Mouse (Mus musculus) spleen, postnatal 10 days (tissue): ENCODE measurements around the gene Pml.
"Not testable (repeated sequence)": the region's sequence is repeated elsewhere in the genome, so short reads cannot be mapped to it uniquely, and the experiment has no call there.

Experiments
- DNase-seq, 2 experiments: peaks; one replicate each; pipeline ENCODE4 v3.0.0; 2021 to 2022; ENCODE audit warnings: low spot score in 2 of 2

The Pml gene

DNA sequence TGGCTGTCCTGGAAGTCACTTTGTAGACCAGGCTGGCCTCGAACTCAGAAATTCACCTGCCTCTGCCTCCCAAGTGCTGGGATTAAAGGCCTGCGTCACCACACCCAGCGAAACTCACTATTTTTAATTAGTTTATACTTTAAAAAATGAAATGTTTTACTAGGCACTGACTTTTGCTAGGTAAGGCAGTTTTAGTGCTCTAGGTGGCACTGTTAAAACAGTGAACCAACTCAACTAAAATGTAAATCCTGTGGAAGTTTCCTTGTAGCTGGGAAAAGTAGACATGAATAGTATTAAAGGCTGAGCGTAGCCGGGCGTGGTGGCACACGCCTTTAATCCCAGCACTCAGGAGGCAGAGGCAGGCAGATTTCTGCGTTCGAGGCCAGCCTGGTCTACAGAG is 22.0 kb upstream of the Pml start:
- DNase-seq, result not testable (repeated sequence)

DNA sequence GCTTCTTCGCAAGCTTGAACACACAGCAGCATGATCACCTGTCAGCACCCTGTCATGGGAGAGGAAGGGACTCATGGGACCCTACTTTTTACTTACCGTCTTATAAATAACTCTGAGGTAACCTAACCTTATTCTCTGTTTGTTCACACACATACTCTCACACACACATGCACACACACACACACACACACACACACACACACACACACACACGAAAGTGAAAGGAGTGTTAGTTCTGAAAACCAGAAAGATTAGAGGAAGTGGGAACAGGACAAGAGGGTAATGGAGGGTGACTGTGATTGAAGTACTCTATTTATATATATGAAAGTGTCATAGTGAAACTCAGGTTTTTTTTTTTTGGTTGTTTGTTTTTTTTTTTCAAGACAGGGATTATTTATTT is 21.5 kb upstream of the Pml start:
- DNase-seq, result peak in 1 of 2 experiments; percentile 63

DNA sequence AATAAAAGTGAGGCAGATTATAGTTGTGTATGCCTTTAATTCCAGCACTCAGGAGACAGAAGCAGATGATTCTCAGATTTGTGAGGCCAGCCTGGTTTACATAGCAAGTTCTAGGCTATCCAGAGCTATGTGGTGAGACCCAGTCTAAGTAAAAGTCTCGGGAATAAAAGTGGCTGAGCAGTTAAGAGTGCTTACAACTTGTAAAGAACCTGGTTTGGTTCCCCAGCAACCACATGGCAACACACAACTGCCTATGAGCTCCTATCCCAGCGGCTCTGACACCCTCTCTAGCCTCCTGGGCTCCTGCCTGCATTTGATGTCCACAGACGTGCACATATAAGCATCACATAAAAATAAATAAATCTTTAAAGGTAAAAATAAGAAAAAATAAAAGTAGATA is 20.5 kb upstream of the Pml start:
- no peak for DNase-seq

DNA sequence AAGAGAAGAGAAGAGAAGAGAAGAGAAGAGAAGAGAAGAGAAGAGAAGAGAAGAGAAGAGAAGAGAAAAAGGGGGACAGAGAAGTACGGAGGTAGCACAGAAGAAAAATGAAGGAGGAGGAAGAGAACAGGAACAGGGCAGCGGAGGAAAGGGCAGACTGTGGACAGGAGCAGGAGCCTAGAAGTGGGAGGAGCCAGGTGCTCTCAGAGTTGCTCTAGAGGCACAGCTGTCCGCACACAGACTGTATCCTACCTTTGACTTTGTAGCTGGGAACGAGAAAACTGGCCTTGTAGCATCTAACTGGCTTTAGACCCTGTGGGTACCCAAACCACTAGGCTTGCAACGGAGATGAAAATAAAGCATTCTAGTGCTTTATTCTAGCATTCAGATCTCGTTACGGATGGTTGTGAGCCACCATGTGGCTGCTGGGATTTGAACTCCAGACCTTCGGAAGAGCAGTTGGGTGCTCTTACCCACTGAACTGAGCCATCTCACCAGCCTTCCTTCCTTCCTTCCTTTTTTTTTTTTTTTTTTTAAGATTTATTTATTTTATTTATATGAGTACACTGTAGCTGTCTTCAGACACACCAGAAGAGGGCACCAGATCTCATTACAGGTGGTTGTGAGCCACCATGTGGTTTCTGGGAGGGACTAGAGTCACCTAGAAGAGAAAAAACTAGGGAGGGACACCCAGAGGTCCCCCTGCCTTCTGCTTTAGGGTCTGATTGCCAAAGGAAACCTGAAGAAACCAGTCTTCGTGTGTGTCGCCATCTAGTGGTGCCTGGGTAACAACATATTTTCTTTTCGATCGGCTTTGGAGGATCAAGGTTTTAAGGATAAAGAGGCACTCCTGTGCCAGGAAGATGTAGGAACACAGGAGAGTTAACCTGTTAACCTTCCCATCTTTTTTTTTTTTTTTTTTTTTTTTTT is 19.1 kb upstream of the Pml start:
- peak; percentile 67 to 85 for DNase-seq

DNA sequence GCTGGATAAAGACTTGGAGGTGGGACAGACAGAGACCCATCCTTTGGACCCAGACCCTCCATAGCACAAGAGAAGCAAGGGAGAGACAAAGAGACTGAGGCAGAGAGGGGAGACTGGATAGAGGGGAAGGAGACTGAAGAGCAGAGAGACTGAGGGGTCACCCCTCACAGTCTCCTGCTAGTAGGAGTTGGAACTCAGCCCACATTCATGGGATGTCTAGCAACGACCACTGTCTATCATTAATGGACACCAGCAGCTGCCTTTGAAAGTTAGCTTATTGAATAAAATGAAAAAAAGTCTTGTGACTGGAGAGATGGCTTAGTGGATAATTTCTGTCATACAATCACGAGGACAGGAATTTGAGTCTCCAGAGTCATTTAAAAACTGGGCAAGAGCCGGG is 17.5 kb upstream of the Pml start:
- DNase-seq, result no peak

DNA sequence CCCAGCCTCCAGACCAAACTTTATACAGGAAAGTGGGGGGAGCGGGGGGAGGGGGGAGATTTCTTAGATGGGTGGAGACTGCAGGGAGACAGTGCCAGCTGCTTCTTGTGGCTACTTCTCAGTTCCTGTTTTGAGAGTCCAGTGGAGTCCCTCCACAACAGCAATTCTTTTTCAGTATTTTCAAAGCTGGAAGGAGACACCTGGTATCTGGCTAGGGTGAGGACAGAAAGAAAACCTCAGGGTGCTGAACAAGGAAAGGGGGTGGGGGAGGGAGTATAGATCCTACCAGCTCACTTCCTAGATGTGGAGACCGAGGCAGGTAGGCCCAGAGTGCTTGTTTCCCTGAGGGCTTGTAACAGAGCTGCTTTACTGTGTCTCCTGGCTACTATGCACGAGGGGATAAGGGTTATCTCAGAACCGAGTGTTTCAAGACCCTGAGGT is 17.0 kb upstream of the Pml start:
- DNase-seq, result peak; percentile 22 to 33

DNA sequence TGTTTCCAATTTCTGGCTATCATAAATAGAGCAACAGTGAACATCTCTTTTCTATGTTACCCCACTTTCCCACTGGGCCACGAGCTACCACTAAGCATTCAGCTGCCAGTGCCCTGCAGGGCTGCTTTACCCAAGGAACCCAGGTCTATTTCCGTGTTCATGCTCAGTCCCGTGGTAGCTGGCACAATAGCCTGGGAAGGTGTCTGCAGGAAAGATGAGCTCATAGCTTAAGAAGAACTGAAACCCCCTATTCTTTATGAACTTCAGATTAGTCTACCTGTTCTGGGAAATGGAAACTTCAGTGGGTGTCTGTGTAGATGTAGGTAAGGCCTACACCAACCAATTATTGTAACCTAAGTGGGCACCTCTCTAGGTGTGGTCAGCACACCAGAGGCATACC is 15.8 kb upstream of the Pml start:
- DNase-seq, result no peak

DNA sequence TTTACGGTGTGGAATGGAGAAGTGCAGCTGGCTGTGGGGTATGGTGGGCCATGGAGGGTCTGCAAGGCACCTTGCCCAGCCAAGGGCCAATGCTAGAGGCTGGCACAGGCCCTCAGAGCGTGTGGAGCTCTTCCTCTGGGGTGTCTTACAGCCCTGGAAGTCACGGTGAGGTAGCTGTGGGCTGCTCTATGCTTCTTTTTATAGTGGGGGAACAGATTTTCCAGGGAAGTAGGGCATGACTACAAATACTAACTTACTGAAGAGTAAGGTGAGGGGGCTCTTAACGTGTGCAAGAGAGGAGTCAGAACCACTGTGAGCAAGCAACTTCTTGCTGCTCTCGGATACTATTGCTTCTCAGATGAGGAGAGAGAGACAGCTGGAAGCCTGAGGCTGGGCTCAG is 12.9 kb upstream of the Pml start:
- DNase-seq, result no peak

DNA sequence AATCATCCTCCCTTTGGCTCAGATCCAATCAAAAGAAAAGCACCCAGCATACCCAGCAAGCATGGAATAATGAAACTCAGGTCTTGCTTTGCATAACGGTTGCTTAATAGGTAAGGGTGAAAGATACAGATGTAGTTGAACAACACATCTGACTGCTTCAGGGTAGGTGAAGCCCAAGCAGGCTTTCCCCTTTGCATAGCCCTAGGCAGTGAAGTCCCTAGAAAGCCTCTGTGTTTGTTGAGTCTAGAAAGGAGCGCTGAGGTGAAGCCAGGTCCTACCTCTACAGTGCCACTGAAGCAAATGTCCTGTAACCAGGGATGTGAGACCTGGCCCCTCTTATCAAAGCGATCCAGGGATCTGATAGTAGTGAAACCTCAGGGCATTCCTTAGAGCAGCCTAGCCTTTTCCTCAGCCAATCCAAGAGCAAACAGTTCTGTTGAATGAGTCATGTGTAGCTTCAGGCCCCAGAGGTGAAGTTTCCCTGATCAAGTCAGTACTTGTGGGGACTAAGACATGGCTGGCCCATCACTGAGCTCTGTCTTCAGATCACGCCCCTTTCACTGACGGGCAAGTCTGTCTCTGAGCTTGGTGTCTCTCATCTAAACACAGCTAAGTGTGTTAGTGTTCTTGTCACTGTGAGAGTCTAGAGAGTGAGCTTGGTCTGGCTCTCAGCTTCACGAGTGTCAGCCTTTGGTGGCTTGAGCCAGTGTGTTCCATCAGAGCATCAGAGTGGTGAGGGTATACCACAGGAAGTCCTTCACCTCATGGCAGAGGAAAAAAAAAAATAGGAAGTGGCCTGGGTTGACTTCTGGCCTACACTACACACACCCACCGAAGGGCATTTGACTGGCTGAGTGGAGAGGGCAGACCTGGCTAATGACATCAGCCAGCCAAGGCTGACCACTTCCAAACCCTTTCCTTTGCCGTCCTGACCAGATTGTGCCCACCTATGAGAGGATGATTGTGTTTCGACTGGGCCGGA is 6.4 kb upstream of the Pml start:
- no peak for DNase-seq

DNA sequence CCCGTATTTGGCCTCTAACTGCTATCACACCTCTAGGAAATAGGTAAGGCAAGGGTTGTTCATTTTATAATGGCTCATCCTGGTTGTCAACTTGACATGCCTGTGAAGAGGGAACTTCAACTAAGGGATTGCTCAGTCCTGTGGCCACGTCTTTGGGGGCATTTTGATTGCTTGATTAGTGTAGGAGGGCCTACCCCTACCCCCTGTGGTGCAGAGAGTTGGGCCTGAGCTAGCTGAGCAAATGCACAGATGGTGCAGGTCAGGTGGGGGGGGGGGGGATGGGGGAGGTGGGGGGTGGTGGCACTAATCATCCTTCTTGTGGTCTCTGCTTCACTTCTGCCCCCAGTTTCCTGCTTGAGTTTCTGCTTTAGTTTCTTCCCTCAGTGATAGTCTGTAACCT is 5.5 kb upstream of the Pml start:
- no peak for DNase-seq

DNA sequence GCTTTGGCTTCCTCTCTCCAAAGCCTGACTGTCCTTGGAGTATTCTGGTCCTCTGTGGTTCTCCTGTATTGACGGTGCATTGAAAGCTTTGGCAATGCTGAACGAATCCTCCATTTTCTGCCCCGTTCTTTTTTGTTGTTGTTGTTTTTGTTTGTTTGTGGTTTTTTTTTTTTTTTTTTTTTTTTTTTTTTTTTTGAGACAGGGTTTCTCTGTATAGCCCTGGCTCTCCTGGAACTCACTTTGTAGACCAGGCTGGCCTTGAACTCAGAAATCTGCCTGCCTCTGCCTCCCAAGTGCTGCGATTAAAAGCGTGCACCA is 4.2 kb upstream of the Pml start:
- not testable (repeated sequence) for DNase-seq

DNA sequence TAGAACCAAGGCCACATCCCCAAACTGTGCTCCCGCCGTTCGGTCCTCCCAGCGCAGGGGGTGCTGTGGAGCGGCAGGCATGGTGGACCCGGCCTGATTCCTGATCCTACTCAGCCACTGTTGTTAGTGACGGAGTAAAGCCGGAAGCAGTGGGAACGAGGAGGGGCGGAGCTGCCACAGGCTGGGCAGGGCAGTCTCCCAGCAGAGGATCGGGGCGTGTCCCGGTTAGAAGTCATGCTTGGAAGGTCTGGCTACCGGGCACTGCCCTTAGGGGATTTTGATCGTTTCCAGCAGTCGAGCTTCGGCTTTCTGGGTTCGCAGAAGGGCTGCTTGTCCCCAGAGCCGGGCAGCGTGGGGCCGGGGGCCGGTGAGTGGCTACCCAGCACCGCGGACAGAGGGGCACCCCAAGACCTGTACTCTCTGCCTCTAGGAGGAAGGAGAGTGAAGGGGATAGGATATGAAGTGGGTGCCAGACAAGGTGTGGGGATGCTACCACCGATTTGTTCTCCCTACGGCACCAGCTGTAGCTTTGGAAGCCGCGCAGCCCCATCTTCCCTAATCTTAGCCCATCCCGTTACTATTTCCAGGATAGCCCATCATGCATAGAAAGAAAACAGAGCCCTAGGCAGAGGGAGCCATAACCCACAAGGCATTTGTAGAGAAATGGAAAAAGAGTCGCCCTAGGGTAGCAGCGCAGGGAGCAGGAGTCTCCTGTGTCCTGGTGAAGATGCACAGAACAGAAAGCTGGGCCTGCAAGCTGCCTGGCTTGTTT is 3.6 kb upstream of the Pml start, which contains the start of gene Stoml1:
Gene Stoml1, plus strand, starts transcription at position 132 of the 772 bp plus-strand sequence.
- DNase-seq, result peak; percentile 94 to 96

DNA sequence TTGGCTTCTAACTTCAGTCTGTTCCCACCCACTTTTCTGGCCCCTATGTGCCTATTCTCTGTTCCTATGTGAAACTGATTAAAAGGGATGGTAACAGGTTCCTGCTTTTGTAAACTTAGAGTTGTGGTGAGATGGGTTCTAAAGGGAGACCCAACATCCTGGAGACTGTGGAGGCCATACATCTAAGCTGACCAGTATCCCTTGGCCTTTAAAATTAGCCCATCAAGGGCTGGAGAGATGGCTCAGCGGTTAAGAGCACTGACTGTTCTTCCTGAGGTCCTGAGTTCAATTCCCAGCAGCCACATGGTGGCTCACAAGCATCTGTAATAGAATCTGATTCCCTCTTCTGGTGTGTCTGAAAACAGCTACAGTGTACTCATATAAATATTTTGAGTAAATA is 1.1 kb upstream of the Pml start:
- DNase-seq, result not testable (repeated sequence)

DNA sequence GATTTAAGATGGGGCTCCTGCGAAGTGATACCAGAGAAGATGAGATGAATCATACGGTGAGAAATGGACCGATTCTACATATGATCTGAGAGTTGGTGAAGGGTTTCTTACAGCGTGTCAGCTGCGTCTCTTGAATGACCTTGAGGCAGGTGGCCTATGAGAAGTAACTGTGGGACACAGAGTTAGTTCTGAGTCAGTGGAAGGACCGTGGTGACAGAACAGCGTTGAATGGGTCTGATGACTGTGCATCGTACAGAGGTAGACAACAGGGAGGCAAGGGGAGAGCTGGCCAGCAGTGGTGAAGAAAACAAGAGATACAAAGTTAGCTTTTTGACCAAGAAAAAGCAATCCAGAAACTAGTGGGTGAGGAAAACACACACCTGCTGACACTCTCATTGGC is 736 bp upstream of the Pml start:
- DNase-seq, result no peak

DNA sequence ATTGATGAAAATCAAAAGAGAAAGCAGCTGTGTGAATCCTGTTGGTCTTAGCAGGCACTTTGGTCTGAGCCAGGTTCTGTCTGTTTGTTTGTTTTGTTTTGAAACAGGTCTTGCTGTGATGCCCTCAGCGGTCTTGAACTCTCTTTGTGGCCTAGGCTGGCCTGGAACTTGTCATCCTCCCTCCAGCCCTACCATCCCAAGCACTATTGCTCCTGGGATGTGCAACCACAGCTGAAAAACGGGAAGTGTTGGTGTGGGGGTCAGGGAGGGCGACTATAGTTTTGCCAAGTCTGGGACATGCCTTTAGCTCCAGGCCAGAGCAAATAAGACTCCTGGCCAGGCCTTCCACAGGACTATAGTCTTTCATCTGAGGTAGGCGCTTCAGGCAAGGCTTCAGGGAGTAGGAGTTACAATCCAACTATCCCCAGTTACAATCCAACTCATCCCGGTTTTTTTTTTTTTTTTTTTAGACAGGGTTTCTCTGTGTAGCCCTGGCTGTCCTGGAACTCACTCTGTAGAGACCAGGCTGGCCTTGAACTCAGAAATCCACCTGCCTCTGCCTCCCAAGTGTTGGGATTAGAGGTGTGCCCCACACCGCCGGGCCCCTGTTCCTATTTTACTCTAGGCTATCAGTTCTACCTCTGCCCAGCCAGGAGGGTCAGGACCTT is 706 bp downstream of the Pml start:
- peak in 1 of 2 experiments; percentile 38 for DNase-seq

DNA sequence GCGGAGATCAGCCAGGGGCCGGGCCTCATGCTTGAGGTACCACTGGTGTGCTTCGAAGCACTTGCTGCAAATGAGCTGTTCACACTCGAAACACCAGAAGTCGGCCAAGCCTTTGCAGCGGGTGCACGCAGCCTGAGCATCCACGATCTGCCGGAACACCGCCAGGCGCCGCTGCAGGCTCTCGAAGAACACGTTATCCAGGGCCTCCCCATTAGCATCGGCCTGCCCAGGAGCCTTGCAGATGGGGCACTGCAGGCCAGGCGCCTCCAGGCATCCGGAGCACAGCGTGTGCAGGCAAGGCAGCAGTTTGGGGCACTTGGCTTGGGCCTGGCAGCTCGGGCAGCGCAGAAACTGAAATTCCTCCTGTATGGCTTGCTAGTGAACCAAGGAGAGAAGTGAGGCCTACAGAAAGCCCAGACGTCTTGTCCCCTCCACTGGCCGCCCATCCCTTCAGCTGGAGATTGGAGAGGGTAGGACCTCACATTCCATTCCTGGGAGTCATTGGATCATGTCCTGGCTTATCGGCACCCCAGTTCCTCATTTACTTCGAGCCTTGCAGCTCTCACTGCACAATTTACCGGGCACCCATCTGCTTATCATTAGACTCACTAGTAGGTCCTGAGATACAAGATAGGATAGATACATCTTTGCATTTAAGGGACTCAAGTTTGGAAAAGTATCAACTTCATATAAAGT is 2.4 kb downstream of the Pml start:
- peak; percentile 86 to 94 for DNase-seq

DNA sequence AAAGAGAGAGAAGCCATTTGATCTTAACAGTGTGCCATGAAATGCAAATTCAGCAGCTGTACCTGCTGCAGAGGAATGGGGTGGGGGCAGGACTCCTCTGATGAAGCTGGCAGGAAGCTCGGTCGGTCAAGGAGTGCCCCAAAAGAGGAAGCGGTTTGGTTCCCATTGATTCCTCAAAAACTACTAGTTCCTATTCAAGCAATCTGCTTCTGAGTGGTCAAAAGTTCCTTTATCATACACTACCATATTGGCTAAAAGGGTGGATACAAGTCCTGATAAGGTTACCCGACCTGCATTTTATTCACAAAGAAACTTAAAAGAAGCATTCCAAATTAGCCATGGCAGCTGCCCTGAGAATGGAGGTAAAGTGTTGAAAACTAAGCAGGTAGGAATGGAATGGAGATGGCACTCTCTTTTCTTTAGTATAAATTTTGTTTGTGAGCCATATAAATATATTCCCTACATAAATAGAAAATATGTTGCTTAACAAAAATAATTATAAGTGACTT is 3.4 kb downstream of the Pml start:
- DNase-seq, result peak in 1 of 2 experiments; percentile 37

DNA sequence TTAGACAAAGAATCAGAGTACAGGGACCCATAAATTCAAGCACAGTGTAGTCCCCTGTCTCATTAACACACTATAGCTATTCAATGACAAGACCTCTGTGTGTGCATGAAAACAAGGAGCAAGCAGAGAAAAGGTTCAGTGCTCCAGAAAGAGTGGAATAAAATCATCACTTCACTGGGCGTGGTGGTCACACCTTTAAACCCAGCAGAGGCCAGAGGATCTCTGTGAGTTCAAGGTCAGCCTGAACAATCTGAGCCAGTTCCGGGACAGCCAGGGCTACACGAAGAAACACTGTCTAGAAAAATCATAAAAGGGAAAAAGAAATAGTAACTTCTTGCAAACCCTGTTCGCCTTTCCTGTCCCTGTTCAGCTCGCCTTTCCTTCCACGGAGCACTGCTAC is 5.9 kb downstream of the Pml start:
- DNase-seq, result no peak

DNA sequence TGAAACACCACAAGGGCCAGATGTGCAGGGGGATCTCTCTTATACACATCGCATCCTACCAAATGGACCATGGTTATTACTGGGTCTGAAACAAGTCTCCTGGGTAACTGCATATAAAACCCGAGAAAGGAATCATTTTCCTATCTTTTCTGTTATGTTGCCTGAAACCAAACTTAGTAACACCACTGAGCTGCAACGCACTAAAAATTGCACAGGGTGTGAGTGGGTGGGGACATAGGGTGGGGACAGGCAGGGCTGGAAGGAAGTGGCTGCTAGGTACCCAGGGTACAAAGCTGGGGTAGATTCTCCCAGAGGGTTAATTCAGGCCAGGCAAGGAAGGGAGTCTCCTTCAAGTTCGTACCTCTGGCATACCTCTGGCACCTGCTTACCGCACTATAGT is 6.9 kb downstream of the Pml start:
- no peak for DNase-seq

DNA sequence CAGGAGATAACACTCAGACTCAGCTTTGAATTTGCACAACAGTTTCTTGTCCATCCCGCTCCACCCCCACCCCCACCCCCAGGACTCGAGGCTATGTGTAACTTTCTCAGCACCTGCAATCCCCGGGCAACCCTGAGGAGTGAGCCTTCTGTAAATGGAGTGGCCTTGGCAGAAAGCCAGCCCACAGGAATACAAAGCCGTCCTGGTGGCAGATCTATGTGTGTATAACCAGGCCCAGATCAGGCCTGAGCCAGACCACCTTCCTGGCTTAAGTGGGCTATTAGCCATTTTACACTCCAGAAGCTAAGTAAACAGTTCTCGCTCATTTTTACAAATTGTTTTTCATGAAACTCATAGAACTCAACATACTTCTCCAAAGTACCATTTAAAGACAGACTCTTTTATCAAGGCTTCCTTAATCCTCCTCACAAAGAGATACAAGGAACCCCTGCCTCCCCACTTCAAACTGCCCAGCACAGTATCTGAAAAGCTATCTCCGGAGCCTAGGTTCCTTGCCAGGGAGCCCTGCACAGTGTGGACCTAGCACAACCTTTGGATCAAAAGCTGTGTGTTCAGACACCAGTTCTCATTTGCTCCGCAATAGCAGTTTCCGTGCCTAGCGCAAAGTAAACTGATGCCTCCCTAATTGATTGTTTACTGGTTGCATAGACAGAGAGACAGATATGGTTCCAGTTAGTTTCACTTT is 7.7 kb downstream of the Pml start:
- no peak for DNase-seq
